Mouse (Mus musculus): ENCODE measurements around the gene Slc2a3.
"Not testable (repeated sequence)": the region's sequence is repeated elsewhere in the genome, so short reads cannot be mapped to it uniquely, and the experiment has no call there.

Slc2a3 gene

GRCm38 (mm10) chr6:122804418-122804817 is 3.0 kb upstream of the Slc2a3 start:
- peak; percentile 87 for DNase-seq

GRCm38 (mm10) chr6:122801801-122802514 is 518 bp upstream of the Slc2a3 start:
- DNase-seq = peak; percentile 51

GRCm38 (mm10) chr6:122800640-122801300 is 670 bp downstream of the Slc2a3 start:
- no peak for DNase-seq

- no peak for DNase-seq
Measured at GRCm38 (mm10) chr6:122795254-122795935, 6.0 kb downstream of the Slc2a3 start.

GRCm38 (mm10) chr6:122786275-122786674 is 15.2 kb downstream of the Slc2a3 start:
- peak; percentile 74 for DNase-seq

- DNase-seq = no peak
Measured at GRCm38 (mm10) chr6:122784866-122785265, 16.6 kb downstream of the Slc2a3 start.

- no peak for DNase-seq
Measured at GRCm38 (mm10) chr6:122782164-122782563, 19.3 kb downstream of the Slc2a3 start.

GRCm38 (mm10) chr6:122781167-122781566 is 20.3 kb downstream of the Slc2a3 start:
- DNase-seq = no peak

- no peak for DNase-seq
Measured at GRCm38 (mm10) chr6:122779916-122780315, 21.5 kb downstream of the Slc2a3 start.

GRCm38 (mm10) chr6:122776040-122776439 is 25.4 kb downstream of the Slc2a3 start:
- no peak for DNase-seq

- no peak for DNase-seq
Measured at GRCm38 (mm10) chr6:122774345-122774744, 27.1 kb downstream of the Slc2a3 start.

GRCm38 (mm10) chr6:122772701-122773100 is 28.7 kb downstream of the Slc2a3 start:
- DNase-seq = no peak

GRCm38 (mm10) chr6:122770760-122771315 is 30.6 kb downstream of the Slc2a3 start:
- no peak for DNase-seq

GRCm38 (mm10) chr6:122769771-122770759 is 31.4 kb downstream of the Slc2a3 start:
- no peak for DNase-seq

GRCm38 (mm10) chr6:122768256-122768655 is 33.2 kb downstream of the Slc2a3 start:
- no peak for DNase-seq

- DNase-seq = not testable (repeated sequence)
Measured at GRCm38 (mm10) chr6:122767012-122767411, 34.4 kb downstream of the Slc2a3 start.

- DNase-seq = no peak
Measured at GRCm38 (mm10) chr6:122766145-122766968, 35.1 kb downstream of the Slc2a3 start.

- no peak for DNase-seq
Measured at GRCm38 (mm10) chr6:122765298-122765956, 36.0 kb downstream of the Slc2a3 start.

GRCm38 (mm10) chr6:122764446-122765297 is 36.8 kb downstream of the Slc2a3 start:
- peak; percentile 69 for DNase-seq

All from kidney, postnatal 10 days (tissue).